Mouse (Mus musculus) small intestine, adult 10 weeks (tissue): Measurements from ENCODE around the gene Atl1. TPM values are rescaled to one million over a fixed set of nuclear protein-coding genes. Genes with fewer than 3 reads are reported as not detected.

Source experiments
- polyA plus RNA-seq: library from polyadenylated mRNA; stranded (reverse); fragments of 350-450 nt; fragmentation: Illumina TruSeq; extraction: RNeasy Lipid Tissue Mini Kit (QIAGEN cat#74804); gene quantifications from one replicate; pipeline ENCODE4 v1.2.3, GENCODE M21; 2014; ENCODE audit warnings: low replicate concordance

Gene Atl1
- polyA plus RNA-seq, result 3.7 TPM

DNA sequence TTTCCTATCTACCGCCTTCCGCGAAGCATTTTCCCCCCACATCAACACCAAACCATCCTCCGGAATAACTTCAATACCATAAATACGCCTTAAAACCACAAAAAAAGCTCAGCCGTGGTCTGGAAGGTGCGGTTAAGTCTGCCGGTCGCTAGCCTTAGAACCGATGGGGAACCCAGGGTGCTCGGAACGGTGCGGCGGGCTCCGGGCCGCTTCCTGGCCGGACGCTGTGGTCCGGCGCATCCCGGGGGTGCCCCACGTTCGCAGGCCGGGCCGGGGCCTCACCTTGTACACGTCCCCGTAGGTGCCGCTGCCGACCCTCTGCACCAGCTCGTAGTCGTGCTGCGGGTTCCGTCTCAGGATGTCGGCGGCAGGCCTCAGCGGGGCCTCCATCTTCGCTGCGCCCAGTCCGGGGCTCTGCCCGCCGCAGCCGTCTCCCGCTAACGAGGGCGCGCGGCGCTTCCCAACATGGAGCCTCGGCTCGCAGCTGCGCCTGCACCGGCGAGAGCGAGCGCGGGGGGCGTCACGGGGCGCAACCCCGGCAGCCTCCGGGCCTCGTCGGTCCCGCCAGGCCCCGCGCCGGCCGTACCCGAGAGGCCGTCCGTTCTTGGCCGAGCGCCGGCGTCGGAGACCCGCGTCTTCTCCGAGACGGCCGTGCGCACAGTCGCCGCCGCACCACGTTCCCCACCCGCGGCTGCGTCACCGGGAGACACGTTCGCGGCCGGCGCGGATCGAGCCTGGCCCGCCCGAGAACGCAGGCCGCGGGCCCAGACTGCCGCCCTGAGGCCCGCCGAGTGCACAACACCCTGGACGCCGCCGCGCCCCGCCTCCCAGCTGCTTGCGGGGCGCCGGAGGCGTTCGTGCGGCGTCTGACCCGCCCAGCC is at the start of gene Atl1, which contains the start of gene Map4k5:
Atl1 (plus strand) TSS at position 244 of the 881 bp plus-strand sequence.
Map4k5 (minus strand) TSS at position 830 of the 881 bp plus-strand sequence.

DNA sequence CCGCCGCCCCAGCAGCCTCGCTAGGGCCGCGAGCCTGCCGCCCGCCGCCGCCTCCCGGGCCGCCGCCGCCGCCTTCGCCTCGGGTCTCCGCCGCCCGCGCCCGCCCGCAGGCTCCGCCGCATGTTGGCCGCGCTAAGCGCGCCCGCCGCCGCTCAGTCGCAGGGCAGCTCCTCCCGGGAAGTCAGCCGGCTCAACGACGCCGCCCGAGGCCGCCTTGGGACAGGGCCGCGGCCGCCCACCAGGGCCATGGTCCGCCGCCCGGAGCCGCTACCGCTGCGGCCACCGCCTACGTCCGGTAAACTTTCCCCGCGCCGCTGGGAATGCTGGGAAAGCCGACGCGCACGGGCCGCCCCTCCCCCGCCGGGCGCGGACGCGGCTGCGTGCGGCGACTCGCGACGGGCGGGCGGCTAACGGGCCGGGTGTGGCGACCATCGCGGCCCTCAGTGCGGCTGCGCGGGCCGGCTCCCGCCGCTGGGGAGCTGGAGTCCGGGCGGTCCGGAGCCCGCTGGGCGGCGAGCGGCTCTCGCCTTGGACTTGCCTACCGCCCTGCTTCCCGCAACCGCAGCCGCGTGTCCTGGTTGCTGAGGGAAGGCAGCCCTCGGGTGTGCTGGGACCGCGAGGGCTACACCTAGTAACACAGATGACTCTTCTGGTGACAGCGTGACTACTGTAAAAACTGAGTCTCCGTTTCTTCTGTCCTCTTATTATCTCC is 94.5 kb downstream of the Atl1 start, which contains the start of gene Sav1:
Sav1 (minus strand) TSS at position 217 of the 712 bp plus-strand sequence.

Other genes starting within 250 kb of the Atl1 start
- 85.9 TPM for gene Sos2, start 210.8 kb upstream of the Atl1 start, polyA plus RNA-seq
- 62.0 TPM for gene L2hgdh, start 167.7 kb upstream of the Atl1 start, polyA plus RNA-seq
- 35.2 TPM for gene Atp5s, start 167.7 kb upstream of the Atl1 start, polyA plus RNA-seq
- 0.48 TPM for gene Cdkl1, start 101.3 kb upstream of the Atl1 start, polyA plus RNA-seq
- gene Map4k5, start 586 bp downstream of the Atl1 start, polyA plus RNA-seq, result 21.5 TPM
- gene Sav1, start 94.4 kb downstream of the Atl1 start, polyA plus RNA-seq, result 73.1 TPM
- gene Nin, start 221.1 kb downstream of the Atl1 start, polyA plus RNA-seq, result 5.1 TPM